Mouse (Mus musculus) forebrain, embryonic 15.5 days (tissue): ENCODE results near the gene Parp6. TPM values are rescaled to one million over a fixed set of nuclear protein-coding genes. Genes with fewer than 3 reads are reported as not detected.

ENCODE experiments used
- ATAC-seq: fragments of 200-750 bp; cut with Nextera tagmentation; replicated peaks from 2 replicates; pipeline ENCODE4 v1.8.0; 2017; ENCODE audit warnings: mild to moderate bottlenecking, moderate TSS enrichment, moderate library complexity
- H3K27ac ChIP-seq: fragments of 300-500 bp; sonication (generic); replicated peaks from 2 replicates; pipeline ENCODE4 v1.5.1; 2015; ENCODE audit warnings: mild to moderate bottlenecking, inconsistent platforms
- H3K27me3 ChIP-seq: fragments of 300-500 bp; sonication (generic); 2 replicates; pipeline ENCODE4 v1.6.1; 2015; ENCODE audit warnings: inconsistent platforms
- H3K36me3 ChIP-seq: fragments of 300-500 bp; sonication (generic); 2 replicates; pipeline ENCODE4 v1.6.1; 2015; ENCODE audit warnings: mild to moderate bottlenecking, inconsistent platforms
- H3K4me1 ChIP-seq: fragments of 300-500 bp; sonication (generic); 2 replicates; pipeline ENCODE4 v1.6.1; 2015; ENCODE audit warnings: inconsistent platforms
- H3K4me2 ChIP-seq: fragments of 300-500 bp; sonication (generic); replicated peaks from 2 replicates; pipeline ENCODE4 v1.6.1; 2015; ENCODE audit warnings: mild to moderate bottlenecking, inconsistent platforms
- H3K4me3 ChIP-seq: fragments of 300-500 bp; sonication (generic); 2 replicates; pipeline ENCODE4 v1.5.1; 2015; ENCODE audit warnings: mild to moderate bottlenecking, inconsistent platforms
- H3K9ac ChIP-seq: fragments of 300-500 bp; sonication (generic); replicated peaks from 2 replicates; pipeline ENCODE4 v1.6.1; 2015; ENCODE audit warnings: mild to moderate bottlenecking, inconsistent platforms
- H3K9me3 ChIP-seq: fragments of 300-500 bp; sonication (generic); 2 replicates; pipeline ENCODE4 v1.6.1; 2016; ENCODE audit warnings: inconsistent platforms
- whole genome bisulfite sequencing: fragments of 180-500 bp; shearing (Covaris S2); methylation state at CpG from one replicate; pipeline ENCODE4 v1.1.7; 2015; ENCODE audit warnings: mixed read lengths; 5-methylcytosine and 5-hydroxymethylcytosine counted together
- polyA plus RNA-seq: library from polyadenylated mRNA; unstranded; fragments of >200 nt; fragmentation: Nextera tagmentation; extraction: Ambion mirVana; gene quantifications from 2 replicates; pipeline ENCODE4 v1.2.1, GENCODE M21; 2015

Parp6 gene
- polyA plus RNA-seq, 1 experiment from 2014 or later = 191 TPM

DNA sequence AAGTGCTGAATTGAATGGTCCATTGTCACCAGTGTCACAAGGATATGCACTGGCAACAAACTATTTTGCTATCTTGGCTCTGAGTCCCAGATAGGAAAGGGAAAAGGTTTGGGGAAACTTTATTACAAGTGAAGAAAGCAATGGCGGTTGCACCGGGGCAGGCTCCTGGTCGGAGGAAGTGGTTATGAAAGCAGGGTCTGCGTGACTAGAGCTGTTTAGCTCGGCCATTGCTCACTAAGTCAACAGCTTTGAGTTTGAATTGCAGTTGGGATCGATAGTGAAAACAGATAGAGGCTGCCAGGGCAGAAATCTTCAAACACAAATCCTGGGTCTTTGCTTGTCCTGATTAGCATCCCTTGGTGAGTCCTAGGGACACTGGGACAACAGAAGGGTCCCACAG, 50.8 kb downstream of the Parp6 start:
- 85% methylated on average over 6 of the region's 6 CpGs for WGBS
- Histone ChIP-seq H3K9me3 (no peaks in the 10 kb centered on the region), H3K4me1 (peaks cover 19% of the 10 kb centered on the region), H3K27ac (0 out of 2 replicates have a peak overlapping the region, but pooled peaks have one; percentile 25), H3K4me3 (no peak overlapping the region), H3K9ac (no peak overlapping the region), H3K4me2 (no peak overlapping the region), H3K27me3 (no peaks in the 10 kb centered on the region), H3K36me3 (peaks cover 79% of the 10 kb centered on the region)
- no peak for ATAC-seq

GRCm38 (mm10) chr9:59668473-59668872, 51.4 kb downstream of the Parp6 start:
- no peak overlapping the region for H3K27ac ChIP-seq
- H3K36me3 ChIP-seq = peaks cover 85% of the 10 kb centered on the region
- no peak overlapping the region for H3K4me2 ChIP-seq
- peaks cover 14% of the 10 kb centered on the region for H3K4me1 ChIP-seq
- ATAC-seq = no peak
- no peaks in the 10 kb centered on the region for H3K27me3 ChIP-seq
- no peak overlapping the region for H3K9ac ChIP-seq
- H3K4me3 ChIP-seq = no peak overlapping the region
- no peaks in the 10 kb centered on the region for H3K9me3 ChIP-seq
- WGBS = 70% methylated on average over 7 of the region's 7 CpGs

DNA sequence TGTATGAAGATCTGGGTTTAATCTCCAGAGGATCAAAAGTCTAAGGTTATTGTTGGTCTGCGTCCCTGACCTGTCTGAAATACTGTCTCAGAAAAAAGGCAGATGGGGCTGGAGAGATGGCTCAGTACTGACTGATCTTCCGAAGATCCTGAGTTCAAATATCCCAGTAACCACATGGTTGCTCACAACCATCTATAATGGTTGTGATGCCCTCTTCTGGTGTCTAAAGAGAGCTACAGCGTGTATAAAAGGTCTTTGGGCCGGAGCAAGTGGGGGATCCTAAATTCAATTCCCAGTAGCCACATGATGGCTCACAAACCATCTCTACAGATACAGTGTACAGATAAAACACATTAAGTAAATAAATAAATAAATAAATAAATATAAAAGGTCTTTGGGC, 52.1 kb downstream of the Parp6 start:
- Histone ChIP-seq H3K27ac (no peak overlapping the region), H3K36me3 (peaks cover 92% of the 10 kb centered on the region), H3K4me3 (no peak overlapping the region), H3K4me1 (peaks cover 7% of the 10 kb centered on the region), H3K9ac (no peak overlapping the region), H3K9me3 (no peaks in the 10 kb centered on the region), H3K27me3 (no peaks in the 10 kb centered on the region), H3K4me2 (no peak overlapping the region)
- WGBS = 76% methylated on average over 4 of the region's 4 CpGs
- no peak for ATAC-seq

DNA sequence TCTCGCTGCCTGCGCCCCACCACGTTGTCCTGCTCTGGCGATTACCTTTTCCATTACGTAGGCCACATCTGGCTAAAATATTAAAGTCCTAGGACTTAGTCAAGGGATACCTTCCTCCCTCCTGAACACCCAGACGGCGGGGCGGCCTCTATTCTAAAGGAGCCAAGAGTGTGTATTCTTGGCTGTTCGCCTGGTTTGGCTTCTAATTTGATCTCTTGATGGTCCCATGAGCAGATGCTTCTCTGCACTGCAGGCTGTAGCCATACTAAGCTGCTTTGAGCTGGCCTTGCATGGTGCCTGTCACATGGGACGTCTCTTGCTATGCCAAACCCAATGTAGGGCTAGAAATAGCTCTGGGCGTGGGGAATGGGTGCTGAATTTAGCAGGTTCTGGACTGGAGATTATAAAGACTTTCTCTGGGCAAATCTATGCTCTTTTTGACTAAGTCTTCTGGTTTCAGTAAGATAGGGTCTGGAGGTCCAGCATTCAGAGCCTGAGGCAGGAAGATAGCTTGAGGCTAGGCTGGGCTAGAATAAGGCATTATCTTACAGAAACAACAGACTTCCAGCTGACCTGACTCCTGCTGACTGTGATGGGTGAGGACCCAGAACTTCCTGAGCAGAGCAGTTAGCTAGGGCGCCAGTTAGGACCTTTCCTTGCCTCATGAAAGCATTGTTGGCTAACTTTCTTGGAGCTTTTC, 55.3 kb downstream of the Parp6 start:
- H3K9ac ChIP-seq = no peak overlapping the region
- WGBS = 78% methylated on average over 12 of the region's 12 CpGs
- H3K9me3 ChIP-seq = no peaks in the 10 kb centered on the region
- no peak overlapping the region for H3K4me3 ChIP-seq
- no peak for ATAC-seq
- no peaks in the 10 kb centered on the region for H3K4me1 ChIP-seq
- peaks cover 98% of the 10 kb centered on the region for H3K36me3 ChIP-seq
- no peak overlapping the region for H3K27ac ChIP-seq
- H3K27me3 ChIP-seq = no peaks in the 10 kb centered on the region
- no peak overlapping the region for H3K4me2 ChIP-seq

GRCm38 (mm10) chr9:59673427-59673826, 56.3 kb downstream of the Parp6 start:
- H3K4me1 ChIP-seq = no peaks in the 10 kb centered on the region
- no peak overlapping the region for H3K4me2 ChIP-seq
- no peak overlapping the region for H3K27ac ChIP-seq
- no peak overlapping the region for H3K4me3 ChIP-seq
- ATAC-seq = no peak
- H3K9ac ChIP-seq = no peak overlapping the region
- WGBS = 84% methylated on average over 2 of the region's 2 CpGs
- H3K36me3 ChIP-seq = peaks cover 98% of the 10 kb centered on the region
- no peaks in the 10 kb centered on the region for H3K9me3 ChIP-seq
- H3K27me3 ChIP-seq = no peaks in the 10 kb centered on the region

- H3K36me3 ChIP-seq = peaks cover 85% of the 10 kb centered on the region
- no peak overlapping the region for H3K9ac ChIP-seq
- WGBS = 77% methylated on average over 14 of the region's 14 CpGs
- no peak overlapping the region for H3K4me3 ChIP-seq
- H3K4me2 ChIP-seq = no peak overlapping the region
- H3K9me3 ChIP-seq = no peaks in the 10 kb centered on the region
- H3K4me1 ChIP-seq = peaks cover 11% of the 10 kb centered on the region
- H3K27me3 ChIP-seq = peaks cover 1% of the 10 kb centered on the region; the same call in 1 of the 2 replicates
- ATAC-seq = no peak
- no peak overlapping the region for H3K27ac ChIP-seq
Measured at GRCm38 (mm10) chr9:59675598-59675997, 58.5 kb downstream of the Parp6 start.

DNA sequence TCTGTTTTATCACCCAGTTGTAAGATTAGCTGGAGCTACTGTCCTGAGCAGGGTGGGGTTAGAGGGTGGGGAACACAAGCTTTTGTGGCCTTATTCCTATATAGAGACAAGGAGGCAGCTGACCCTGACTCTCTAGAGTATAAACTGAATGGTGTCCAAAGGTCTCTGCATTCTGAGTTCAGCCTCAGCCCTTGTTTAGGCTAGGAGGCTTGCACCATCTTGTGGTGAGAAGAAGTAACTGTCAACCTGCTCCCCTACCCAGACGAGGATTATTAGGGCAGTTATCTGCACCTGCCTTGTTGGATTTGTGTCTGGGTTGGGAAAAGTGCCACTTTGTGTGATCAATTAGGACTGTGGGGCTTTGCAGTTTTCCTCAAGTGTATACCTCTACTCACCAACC, 61.2 kb downstream of the Parp6 start:
- Histone ChIP-seq H3K36me3 (peaks cover 58% of the 10 kb centered on the region), H3K4me2 (no peak overlapping the region), H3K9ac (no peak overlapping the region), H3K4me3 (no peak overlapping the region), H3K27ac (no peak overlapping the region), H3K27me3 (peaks cover 10% of the 10 kb centered on the region; the same call in 1 of the 2 replicates), H3K9me3 (no peaks in the 10 kb centered on the region), H3K4me1 (peaks cover 14% of the 10 kb centered on the region)
- WGBS = 16% methylated on average over 1 of the region's 1 CpGs
- ATAC-seq = no peak

GRCm38 (mm10) chr9:59679678-59680533, 62.8 kb downstream of the Parp6 start, which contains the start of gene Gramd2:
Gramd2 (plus strand) TSS chr9:59680144.
- Histone ChIP-seq H3K4me2 (peak within 1 kb of the TSS; percentile 92), H3K4me3 (peak within 1 kb of the TSS; percentile 58), H3K36me3 (peaks cover 42% of the 10 kb centered on the region), H3K9me3 (no peaks in the 10 kb centered on the region), H3K27me3 (peaks cover 10% of the 10 kb centered on the region; the same call in 1 of the 2 replicates), H3K9ac (peak within 1 kb of the TSS; percentile 56), H3K4me1 (peaks cover 14% of the 10 kb centered on the region), H3K27ac (no peak within 1 kb of the TSS)
- 2% methylated on average over 47 of the region's 47 CpGs for WGBS
- peak; percentile 97 for ATAC-seq

- ATAC-seq = peak; percentile 15; the same call in 1 of the 2 replicates
- peak overlapping the region; percentile 56 for H3K9ac ChIP-seq
- peak overlapping the region; percentile 58 for H3K4me3 ChIP-seq
- peaks cover 10% of the 10 kb centered on the region; the same call in 1 of the 2 replicates for H3K27me3 ChIP-seq
- WGBS = 13% methylated on average over 16 of the region's 16 CpGs
- H3K27ac ChIP-seq = no peak overlapping the region
- H3K36me3 ChIP-seq = peaks cover 36% of the 10 kb centered on the region
- peaks cover 14% of the 10 kb centered on the region for H3K4me1 ChIP-seq
- H3K4me2 ChIP-seq = peak overlapping the region; percentile 92
- H3K9me3 ChIP-seq = no peaks in the 10 kb centered on the region
Measured at GRCm38 (mm10) chr9:59680534-59680875, 63.4 kb downstream of the Parp6 start.

GRCm38 (mm10) chr9:59684020-59684419, 66.9 kb downstream of the Parp6 start:
- Histone ChIP-seq H3K9me3 (no peaks in the 10 kb centered on the region), H3K9ac (no peak overlapping the region), H3K27ac (no peak overlapping the region), H3K36me3 (peaks cover 6% of the 10 kb centered on the region), H3K27me3 (peaks cover 10% of the 10 kb centered on the region; the same call in 1 of the 2 replicates), H3K4me3 (no peak overlapping the region), H3K4me2 (no peak overlapping the region), H3K4me1 (peaks cover 14% of the 10 kb centered on the region)
- ATAC-seq = no peak
- 75% methylated on average over 2 of the region's 2 CpGs for WGBS

- 46% methylated on average over 6 of the region's 6 CpGs for WGBS
- Histone ChIP-seq H3K9ac (no peak overlapping the region), H3K4me3 (no peak overlapping the region), H3K36me3 (no peaks in the 10 kb centered on the region), H3K27ac (no peak overlapping the region), H3K4me2 (no peak overlapping the region), H3K27me3 (no peaks in the 10 kb centered on the region), H3K4me1 (peaks cover 14% of the 10 kb centered on the region), H3K9me3 (no peaks in the 10 kb centered on the region)
- no peak for ATAC-seq
Measured at GRCm38 (mm10) chr9:59687416-59688046, 70.4 kb downstream of the Parp6 start.

DNA sequence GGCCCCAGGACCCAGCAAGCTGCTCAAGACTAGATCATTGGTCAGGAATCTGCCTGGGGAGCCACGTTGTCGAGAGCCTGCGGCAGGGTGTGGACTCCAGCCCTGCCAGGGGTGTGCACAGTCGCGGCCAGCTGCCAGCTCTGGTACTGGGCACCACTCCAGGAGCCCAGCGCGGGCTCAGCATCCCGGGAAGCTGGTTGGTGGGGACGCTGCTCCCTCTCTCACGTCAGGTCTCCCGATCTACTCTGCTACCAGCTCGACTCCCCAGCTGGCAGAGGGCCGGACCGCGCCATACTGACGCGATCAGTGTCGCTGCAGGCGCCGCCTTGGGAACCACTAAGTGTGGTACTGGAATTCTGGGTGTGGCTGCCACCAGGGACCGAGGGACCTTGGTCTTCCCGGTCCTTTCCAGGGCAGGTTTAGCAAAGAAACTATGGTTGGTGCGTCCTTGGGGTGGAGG, 74.6 kb downstream of the Parp6 start:
- Histone ChIP-seq H3K27me3 (no peaks in the 10 kb centered on the region), H3K4me2 (peak overlapping the region; percentile 54), H3K4me1 (peaks cover 21% of the 10 kb centered on the region), H3K9ac (peak overlapping the region; percentile 22), H3K36me3 (no peaks in the 10 kb centered on the region), H3K4me3 (peak overlapping the region; percentile 36), H3K27ac (peak overlapping the region; percentile 70), H3K9me3 (no peaks in the 10 kb centered on the region)
- WGBS = 3% methylated on average over 23 of the region's 23 CpGs
- ATAC-seq = peak; percentile 95
